Mouse (Mus musculus) MEL-GATA-1-ER (cell line): ENCODE results near the gene Sprr3.
"Not testable (repeated sequence)": the region's sequence is repeated elsewhere in the genome, so short reads cannot be mapped to it uniquely, and the experiment has no call there.

Experiments
- DNase-seq: peaks from one replicate; pipeline ENCODE4 v3.0.0-alpha.2; 2012; ENCODE audit warnings: low read depth; ENCODE audit errors: extremely low read depth

Sprr3 gene

DNA sequence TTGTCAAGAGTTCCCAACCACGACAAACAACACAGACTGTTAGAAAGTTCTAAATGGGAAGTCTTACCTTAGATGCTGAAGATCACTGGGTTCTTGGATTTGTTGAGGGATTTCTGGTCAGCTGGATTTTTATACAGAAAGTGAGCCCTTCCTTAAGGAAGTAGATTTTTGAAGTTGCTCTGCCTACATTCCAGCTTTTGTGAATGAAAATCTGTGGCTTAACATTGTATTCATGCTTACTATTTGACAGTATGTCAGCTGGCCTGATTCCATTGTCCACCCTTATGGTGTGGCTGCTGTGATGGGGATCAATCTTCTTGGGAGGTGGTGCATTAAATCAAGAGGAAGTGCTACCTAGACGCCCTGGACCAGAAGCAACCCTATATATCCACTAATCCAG lies at the start of gene Sprr3:
TSS of gene Sprr3 (minus strand) at position 101 of the 400 bp plus-strand sequence.
- no peak for DNase-seq

DNA sequence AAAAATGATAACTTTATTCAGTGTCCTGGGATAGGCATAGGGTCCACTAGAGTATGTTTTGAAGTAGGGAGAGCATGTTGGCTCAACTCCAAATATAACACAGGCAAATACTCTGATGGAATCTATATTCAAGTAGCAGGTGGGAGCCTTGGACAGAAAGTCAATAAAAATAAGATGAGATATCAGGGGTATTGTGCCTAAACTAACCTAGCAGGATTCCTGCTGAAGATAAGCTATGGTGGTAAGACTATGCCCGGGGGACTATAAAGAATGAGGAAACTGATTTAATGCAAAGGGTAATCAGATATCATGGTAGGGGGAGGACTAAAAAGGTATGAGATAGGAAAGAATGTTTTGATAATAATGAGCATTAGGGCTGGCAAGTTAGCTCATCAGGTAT lies 49.7 kb upstream of the Sprr3 start:
- DNase-seq, result no peak

DNA sequence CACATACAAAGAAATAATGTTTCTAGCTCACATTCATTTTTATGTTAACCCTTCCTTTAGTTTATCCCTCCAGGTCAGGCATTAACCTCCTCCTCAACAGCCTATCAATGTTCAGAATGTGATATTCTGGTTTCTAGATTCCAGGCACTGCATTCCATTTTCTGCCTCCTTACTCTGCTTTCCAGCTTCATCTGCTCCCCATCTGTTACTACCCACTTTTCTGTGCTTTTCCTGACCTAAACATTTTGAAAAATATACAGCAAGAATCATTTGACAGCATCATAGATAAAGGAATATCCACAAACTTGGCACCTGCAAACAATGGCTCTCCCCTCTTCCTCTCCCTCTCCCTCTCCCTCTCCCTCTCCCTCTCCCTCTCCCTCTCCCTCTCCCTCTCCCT lies 45.0 kb upstream of the Sprr3 start:
- no peak for DNase-seq

DNA sequence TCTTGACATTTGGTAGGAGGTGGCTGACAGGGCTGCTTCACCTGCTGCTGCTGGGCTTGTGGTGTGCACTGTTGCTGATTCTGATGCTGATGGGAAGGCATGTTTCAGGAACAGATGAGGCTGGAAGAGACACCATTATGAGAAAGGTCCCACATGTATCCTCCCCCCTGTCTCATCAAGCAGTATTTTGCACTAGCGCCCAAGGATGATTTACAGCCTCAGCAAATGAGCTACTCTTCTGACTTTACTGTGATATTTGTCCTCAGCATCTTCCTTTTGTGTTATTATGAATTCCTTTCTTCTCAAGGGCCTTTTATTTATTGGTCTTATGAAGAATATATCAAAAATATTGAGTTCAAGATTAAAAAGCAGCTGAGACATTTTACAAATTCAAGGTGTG lies 41.9 kb upstream of the Sprr3 start, which contains the start of gene Sprr4:
TSS of gene Sprr4 (minus strand) at position 101 of the 400 bp plus-strand sequence.
- DNase-seq, result no peak

DNA sequence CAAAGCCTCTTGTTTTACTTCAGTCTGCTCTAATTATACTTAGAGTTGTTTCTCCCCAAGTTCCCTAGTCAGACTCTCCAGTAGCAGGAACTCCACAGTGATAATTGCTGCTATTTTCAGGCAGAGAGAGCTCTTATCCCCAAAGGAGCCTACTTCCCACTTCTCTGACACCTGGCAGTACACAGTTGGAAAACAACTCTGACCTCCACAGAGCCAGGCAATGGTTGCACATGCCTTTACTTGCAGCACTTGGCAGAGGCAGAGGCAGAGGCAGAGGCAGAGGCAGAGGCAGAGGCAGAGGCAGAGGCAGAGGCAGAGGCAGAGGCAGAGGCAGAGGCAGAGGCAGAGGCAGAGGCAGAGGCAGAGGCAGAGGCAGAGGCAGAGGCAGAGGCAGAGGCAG lies 31.7 kb upstream of the Sprr3 start:
- not testable (repeated sequence) for DNase-seq

DNA sequence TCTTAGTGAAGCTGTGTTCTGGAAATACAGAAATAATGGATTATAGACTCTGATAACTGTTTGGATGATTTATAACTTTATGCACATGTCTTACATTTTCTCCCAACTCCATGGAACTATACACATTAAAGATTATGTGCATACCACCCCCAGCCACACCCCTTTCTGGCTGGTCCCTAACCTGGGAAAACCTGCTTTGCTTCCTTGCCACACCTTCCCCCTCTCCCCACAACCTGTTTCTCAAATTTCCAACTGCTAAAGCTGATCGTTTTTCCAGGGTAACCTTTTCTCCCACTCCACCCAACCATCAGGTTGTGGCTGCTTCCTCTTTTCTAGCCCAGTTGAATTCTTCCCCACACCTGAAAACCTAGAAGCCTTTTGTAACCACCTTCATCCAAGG lies 27.8 kb upstream of the Sprr3 start:
- no peak for DNase-seq

DNA sequence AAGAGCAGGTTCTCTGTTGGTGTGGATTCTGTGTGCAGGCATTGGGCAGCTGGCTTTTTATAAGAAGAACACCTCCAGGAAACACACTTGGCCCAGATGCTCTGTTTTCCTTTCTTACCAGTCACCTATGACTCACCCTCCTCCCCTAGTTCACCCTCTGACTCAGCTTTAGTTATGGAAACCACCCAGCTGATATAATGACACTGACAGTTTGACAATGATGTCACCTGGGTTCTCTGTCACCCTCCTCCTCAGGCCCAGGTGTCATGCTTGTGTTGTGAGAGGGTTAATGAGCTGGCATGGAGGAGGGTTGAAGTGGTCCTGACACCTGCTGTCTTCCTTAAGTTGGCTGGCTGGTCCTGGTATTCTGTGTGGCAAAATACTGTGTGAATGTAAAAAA lies 27.3 kb upstream of the Sprr3 start, which contains the start of gene Sprr1a:
TSS of gene Sprr1a (minus strand) at position 33 of the 400 bp plus-strand sequence.
- DNase-seq, result no peak

DNA sequence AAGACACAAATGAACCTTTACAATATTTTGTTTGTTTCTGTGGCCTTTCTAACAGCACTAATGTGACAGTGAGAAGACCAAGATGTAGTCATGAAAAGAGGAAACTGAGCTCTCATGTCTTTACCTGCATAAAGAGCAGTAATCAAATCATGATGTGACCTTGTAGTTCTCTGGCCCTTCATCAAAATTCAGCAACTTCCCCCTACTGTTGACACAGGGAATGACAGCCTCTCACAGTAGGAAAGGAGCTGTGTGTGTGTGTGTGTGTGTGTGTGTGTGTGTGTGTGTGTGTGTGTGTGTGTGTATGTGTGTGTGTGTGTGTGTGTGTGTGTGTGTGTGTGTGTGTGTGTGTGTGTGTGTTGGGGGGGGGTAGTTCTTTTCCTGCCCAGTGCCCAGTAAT lies 22.7 kb upstream of the Sprr3 start:
- not testable (repeated sequence) for DNase-seq

DNA sequence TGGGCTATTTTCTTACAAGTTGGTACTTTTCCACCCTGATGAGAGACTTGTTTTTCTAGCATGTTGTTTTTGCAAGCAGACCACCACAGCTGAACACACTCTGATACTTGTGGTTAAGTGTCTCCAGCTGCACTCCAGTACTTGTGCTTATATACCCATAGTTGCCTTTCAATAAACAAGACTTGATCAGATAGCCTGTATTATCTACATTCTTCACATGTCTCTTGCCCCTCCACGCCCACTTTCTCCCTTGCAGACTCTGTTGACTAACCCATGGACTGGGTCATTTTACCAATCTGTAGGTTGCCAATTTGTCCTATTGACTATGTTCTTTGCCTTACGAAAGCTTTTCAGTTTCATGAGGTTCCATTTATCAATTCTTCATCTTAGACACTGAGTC lies 11.6 kb upstream of the Sprr3 start:
- no peak for DNase-seq

DNA sequence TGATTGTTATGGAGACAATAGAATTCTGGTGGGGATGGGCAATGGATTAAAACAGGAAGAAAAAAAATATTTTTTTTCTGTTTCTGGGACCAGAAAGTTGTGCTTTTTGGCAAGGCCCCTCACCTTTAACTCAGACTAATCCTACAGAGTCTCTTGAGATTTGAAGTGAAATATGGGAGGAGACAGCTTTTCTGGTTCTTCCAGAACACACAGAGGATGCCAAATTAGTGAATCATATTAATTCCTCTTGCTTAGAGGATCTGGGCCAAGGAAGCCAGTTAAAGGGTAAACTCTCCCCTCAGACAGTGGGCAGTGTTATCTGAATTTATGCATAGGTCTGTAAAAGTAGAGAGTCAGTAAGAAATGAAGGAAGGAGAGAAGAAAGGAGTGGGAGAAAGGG lies 8.9 kb upstream of the Sprr3 start:
- DNase-seq, result no peak

DNA sequence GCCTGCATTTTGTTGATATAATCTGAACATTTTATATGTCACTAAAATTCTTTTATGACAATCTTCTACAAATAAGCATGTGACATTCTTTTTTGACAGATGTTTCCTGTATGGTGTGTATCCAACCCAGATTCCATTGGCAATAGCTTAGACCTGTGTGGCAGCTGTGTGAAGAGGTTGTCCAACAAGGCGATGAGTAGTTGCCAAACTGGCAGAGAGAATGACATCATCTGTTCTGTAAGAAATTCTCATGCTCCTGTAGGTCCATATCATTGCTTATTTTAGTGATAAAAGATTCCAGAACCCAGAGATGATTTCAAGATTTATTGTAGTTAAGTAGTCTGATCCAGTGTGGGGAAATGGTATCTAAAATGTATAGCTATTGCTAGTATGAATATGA lies 8.1 kb upstream of the Sprr3 start:
- DNase-seq, result no peak

DNA sequence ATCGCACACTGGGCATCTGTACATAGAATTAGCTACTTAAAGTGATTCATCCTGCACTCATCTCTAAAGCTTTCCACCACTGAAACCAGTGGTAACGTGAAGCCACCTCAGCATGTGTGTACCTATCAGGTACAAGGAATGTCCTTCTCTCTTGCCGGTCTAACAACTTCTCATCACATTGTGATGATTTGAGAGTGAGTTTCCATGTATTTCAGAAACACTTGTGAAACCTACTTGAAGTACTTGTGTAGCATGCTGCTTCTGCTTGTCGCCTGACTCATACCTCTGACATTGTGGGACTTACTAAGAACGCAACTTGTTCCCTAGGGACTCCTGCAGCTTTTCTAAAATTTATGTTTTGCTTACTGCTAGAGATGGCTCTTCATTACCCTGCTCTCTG lies 3.4 kb downstream of the Sprr3 start:
- DNase-seq, result no peak

DNA sequence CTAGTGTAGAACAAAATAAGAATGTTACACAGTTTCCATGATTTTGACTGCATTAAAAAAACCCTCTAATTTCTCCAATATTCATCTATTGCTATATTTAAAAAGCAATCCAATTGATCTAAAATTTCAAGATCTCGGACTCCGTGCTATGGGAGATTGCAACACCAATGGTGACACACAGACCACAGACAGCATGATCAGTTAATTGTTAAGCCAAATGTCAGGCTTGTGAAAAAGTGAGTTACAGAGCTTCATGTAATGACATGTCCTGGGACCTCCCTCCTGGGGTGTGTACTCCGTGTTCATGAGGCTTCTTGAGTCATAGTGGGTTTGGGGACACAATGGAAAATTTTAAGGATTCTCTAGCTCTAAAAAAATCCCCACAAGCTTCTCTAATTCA lies 18.3 kb downstream of the Sprr3 start:
- DNase-seq, result no peak

DNA sequence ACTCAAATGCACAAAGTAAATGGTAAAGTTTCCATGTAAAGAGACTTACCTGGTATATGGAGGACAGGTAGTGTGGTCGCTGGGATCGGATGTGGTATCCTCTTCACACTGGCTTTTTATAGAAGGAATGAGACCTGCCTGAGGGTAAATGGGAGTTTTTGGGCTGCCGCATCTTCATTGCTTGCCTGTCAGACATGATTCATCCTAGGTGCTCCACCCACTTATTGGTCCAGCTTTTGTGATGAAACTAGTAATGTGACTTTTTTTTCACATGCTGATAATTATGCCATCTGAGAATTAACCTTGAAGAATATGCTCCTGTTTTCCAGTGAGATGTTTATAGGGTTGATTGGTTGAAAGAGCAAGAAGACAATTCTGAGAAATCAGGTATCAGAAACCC lies 19.8 kb downstream of the Sprr3 start, which contains the start of gene Sprr1b:
TSS of gene Sprr1b (minus strand) at position 101 of the 400 bp plus-strand sequence.
- DNase-seq, result no peak

DNA sequence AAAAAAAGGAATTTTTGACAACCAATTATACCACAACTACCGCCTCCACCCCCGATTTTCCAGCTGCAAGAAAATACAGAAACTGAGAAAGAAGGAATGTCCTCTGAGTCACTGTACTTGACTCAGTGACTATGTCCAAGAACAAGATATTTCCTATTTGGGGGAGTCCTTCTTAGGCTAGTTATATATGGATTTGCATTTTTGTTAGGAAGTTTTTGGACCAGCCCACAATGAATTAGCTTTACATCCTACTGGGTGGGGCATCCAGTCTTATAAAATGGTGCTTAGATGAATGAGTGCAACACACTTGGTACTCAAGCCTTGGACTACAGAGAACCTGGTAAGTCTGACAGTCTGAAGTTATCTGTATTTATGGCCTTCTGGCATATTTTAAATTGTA lies 26.2 kb downstream of the Sprr3 start, which contains the start of gene Sprr2k:
TSS of gene Sprr2k (plus strand) at position 301 of the 400 bp plus-strand sequence.
- DNase-seq, result no peak

DNA sequence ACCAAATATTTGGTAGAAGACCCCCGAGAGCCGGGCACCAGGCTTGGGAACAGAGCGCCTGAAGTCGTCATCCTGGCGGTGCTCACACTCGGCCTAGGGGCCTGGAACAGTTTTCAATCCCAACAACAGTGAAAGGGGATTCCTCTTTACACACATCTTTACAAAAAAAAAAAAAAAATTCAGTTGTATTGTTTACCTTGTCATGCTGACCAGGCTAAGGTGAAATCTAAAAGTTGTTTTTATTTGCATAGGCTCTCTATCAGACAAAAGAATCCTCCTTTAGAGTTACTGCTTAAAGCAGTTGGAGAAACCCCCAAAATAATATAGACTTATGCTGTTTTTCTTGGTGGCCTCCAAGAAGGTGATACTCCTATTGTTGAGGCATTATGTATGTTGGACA lies 29.2 kb downstream of the Sprr3 start, which contains the start of gene Gm9774:
TSS of gene Gm9774 (minus strand) at position 101 of the 400 bp plus-strand sequence.
- no peak for DNase-seq

DNA sequence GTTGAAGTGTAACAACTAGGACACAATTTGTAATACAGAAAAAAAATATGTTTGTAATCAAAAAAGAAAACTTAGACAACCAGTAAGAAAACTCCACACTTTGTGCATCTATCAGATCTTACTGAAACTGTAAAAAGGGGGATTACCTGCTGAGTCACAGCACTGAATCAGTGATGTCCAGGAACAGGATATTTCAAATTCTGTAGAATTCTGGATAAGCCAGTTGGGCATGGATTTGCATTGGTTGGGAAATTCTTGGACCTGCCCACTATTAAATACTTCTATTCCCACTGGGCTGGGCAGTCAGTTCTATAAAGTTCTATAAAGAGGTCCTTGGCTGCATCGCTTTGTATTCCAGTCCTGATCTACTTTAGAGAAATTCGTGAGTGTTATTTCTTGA lies 40.7 kb downstream of the Sprr3 start, which contains the start of gene Sprr2j-ps:
TSS of gene Sprr2j-ps (plus strand) at position 301 of the 400 bp plus-strand sequence.
- DNase-seq, result no peak

DNA sequence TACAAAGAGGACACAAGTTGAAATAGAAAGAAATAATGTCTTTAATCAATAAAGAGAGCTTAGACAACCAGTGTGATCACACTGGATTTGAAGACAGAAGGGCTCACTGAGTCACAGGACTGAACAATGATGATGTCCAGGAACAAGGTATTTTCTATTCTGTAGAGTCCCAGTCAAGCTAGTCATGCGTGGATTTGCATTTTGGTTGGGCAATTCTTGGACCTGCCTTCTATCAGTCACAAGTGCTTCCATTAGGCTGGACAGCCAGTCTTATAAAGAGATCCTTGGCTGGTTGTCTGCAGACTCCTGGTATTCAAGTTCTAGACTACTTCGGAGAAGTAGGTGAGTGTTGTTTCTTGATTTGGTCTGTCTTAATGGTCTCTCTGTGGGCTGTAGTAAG lies 50.8 kb downstream of the Sprr3 start, which contains the start of gene Sprr2i:
TSS of gene Sprr2i (plus strand) at position 301 of the 400 bp plus-strand sequence.
- no peak for DNase-seq
